Mouse (Mus musculus): ENCODE measurements at regions not wholly inside any gene's neighbourhood (a gene's known extent, or its start where the extent isn't known, plus 50 kb on each side); places are given as distances from the start of the nearest gene placed in this dataset.
"Not testable (repeated sequence)": the region's sequence is repeated elsewhere in the genome, so short reads cannot be mapped to it uniquely, and the experiment has no call there.

- in situ Hi-C loops (cut with MboI; ENCODE audit: unreplicated experiment in 2 of 2) = not testable (repeated sequence)
Measured at GRCm38 (mm10) chr12:21680026-21680425, 262.6 kb upstream of the Ywhaq start.

- in situ Hi-C loops (cut with MboI; ENCODE audit: unreplicated experiment in 2 of 2) = not testable (repeated sequence)
Measured at GRCm38 (mm10) chr12:21649381-21649780, 231.9 kb upstream of the Ywhaq start.

- in situ Hi-C loops (cut with MboI; ENCODE audit: unreplicated experiment in 2 of 2) = loop anchor here (25.0 kb wide), 1 partner anchor 526 kb away; no protein-coding TSS in a partner anchor
Measured at GRCm38 (mm10) chr12:21613781-21614180, 196.3 kb upstream of the Ywhaq start.

- in situ Hi-C loops (cut with MboI; ENCODE audit: unreplicated experiment in 2 of 2) = no loop called here
Measured at GRCm38 (mm10) chr12:21568415-21569040, 151.1 kb upstream of the Ywhaq start.

GRCm38 (mm10) chr12:21543962-21544361 is 126.5 kb upstream of the Ywhaq start:
- in situ Hi-C loops (cut with MboI; ENCODE audit: unreplicated experiment in 2 of 2) = loop anchor here (10.0 to 25.0 kb wide), 2 partner anchors 132 to 169 kb away; partner anchors contain the start of genes Adam17 (in 1 of the 2) and Ywhaq (in 1 of the 2)

GRCm38 (mm10) chr12:21543153-21543894 is 125.9 kb upstream of the Ywhaq start:
- in situ Hi-C loops (cut with MboI; ENCODE audit: unreplicated experiment in 2 of 2) = loop anchor here (10.0 to 25.0 kb wide), 2 partner anchors 131 to 169 kb away; partner anchors contain the start of genes Adam17 (in 1 of the 2) and Ywhaq (in 1 of the 2)

- in situ Hi-C loops (cut with MboI; ENCODE audit: unreplicated experiment in 2 of 2) = loop anchor here in 1 of 2 experiments (25.0 kb wide), 1 partner anchor 119 kb away; the partner anchor contains the start of gene Ywhaq
Measured at GRCm38 (mm10) chr12:21531766-21532165, 114.3 kb upstream of the Ywhaq start.

GRCm38 (mm10) chr12:21529367-21529766 is 111.9 kb upstream of the Ywhaq start:
- in situ Hi-C loops (cut with MboI; ENCODE audit: unreplicated experiment in 2 of 2) = loop anchor here (10.0 to 25.0 kb wide), 2 partner anchors 65 to 117 kb away; partner anchors contain the start of gene Ywhaq (in 1 of the 2)

GRCm38 (mm10) chr12:21527336-21527735 is 109.9 kb upstream of the Ywhaq start:
- in situ Hi-C loops (cut with MboI; ENCODE audit: unreplicated experiment in 2 of 2) = loop anchor here (10.0 to 25.0 kb wide), 2 partner anchors 67 to 115 kb away; partner anchors contain the start of gene Ywhaq (in 1 of the 2)

- in situ Hi-C loops (cut with MboI; ENCODE audit: unreplicated experiment in 2 of 2) = loop anchor here (10.0 to 25.0 kb wide), 2 partner anchors 68 to 115 kb away; partner anchors contain the start of gene Ywhaq (in 1 of the 2)
Measured at GRCm38 (mm10) chr12:21526906-21527305, 109.5 kb upstream of the Ywhaq start.

GRCm38 (mm10) chr12:21525567-21525966 is 108.1 kb upstream of the Ywhaq start:
- in situ Hi-C loops (cut with MboI; ENCODE audit: unreplicated experiment in 2 of 2) = loop anchor here (10.0 to 25.0 kb wide), 2 partner anchors 69 to 113 kb away; partner anchors contain the start of gene Ywhaq (in 1 of the 2)

GRCm38 (mm10) chr12:21522621-21523020 is 105.2 kb upstream of the Ywhaq start:
- in situ Hi-C loops (cut with MboI; ENCODE audit: unreplicated experiment in 2 of 2) = loop anchor here (10.0 to 25.0 kb wide), 2 partner anchors 72 to 435 kb away; no protein-coding TSS in a partner anchor

GRCm38 (mm10) chr12:21519058-21519457 is 101.6 kb upstream of the Ywhaq start:
- in situ Hi-C loops (cut with MboI; ENCODE audit: unreplicated experiment in 2 of 2) = loop anchor here (25.0 kb wide), 1 partner anchor 432 kb away; no protein-coding TSS in a partner anchor

- in situ Hi-C loops (cut with MboI; ENCODE audit: unreplicated experiment in 2 of 2) = loop anchor here (25.0 kb wide), 1 partner anchor 425 kb away; no protein-coding TSS in a partner anchor
Measured at GRCm38 (mm10) chr12:21512736-21513135, 95.3 kb upstream of the Ywhaq start.

- in situ Hi-C loops (cut with MboI; ENCODE audit: unreplicated experiment in 2 of 2) = loop anchor here (25.0 kb wide), 1 partner anchor 424 kb away; no protein-coding TSS in a partner anchor
Measured at GRCm38 (mm10) chr12:21511043-21511665, 93.7 kb upstream of the Ywhaq start.

- in situ Hi-C loops (cut with MboI; ENCODE audit: unreplicated experiment in 2 of 2) = loop anchor here (25.0 kb wide), 1 partner anchor 420 kb away; no protein-coding TSS in a partner anchor
Measured at GRCm38 (mm10) chr12:21507080-21507479, 89.6 kb upstream of the Ywhaq start.

- in situ Hi-C loops (cut with MboI; ENCODE audit: unreplicated experiment in 2 of 2) = loop anchor here (25.0 kb wide), 1 partner anchor 419 kb away; no protein-coding TSS in a partner anchor
Measured at GRCm38 (mm10) chr12:21505731-21506368, 88.4 kb upstream of the Ywhaq start.

- in situ Hi-C loops (cut with MboI; ENCODE audit: unreplicated experiment in 2 of 2) = loop anchor here (25.0 kb wide), 1 partner anchor 416 kb away; no protein-coding TSS in a partner anchor
Measured at GRCm38 (mm10) chr12:21503250-21503649, 85.8 kb upstream of the Ywhaq start.

GRCm38 (mm10) chr12:21496974-21497373 is 79.5 kb upstream of the Ywhaq start:
- in situ Hi-C loops (cut with MboI; ENCODE audit: unreplicated experiment in 2 of 2) = no loop called here

- in situ Hi-C loops (cut with MboI; ENCODE audit: unreplicated experiment in 2 of 2) = no loop called here
Measured at GRCm38 (mm10) chr12:21495511-21495910, 78.1 kb upstream of the Ywhaq start.
